Mouse (Mus musculus): ENCODE results near the gene Fcnb.

Fcnb gene

GRCm38 (mm10) chr2:28084768-28085167 lies at the start of gene Fcnb:
Fcnb (minus strand) TSS chr2:28084885.
- no peak for DNase-seq (ENCODE audit: low spot score)

DNA sequence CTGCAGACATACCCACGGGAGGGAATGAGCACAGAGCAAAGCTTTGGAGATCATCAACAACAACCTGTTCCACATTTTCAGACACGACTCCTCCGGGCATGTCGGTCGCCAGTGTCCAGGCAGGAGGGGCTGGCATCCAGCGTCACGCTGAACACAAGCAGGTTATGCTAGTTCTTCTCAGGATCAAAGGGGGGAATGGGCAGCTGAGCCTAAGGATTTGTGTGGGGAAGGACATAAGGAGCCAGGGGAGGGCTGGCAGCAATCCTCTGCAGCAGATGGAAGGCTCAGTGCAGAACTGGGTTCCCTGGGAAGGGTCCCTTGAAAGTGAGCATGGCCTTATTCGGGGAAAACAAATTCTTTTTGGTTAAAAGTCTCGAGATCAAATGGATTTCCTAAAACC lies 49.1 kb upstream of the Fcnb start:
- DNase-seq (ENCODE audit: low spot score) = no peak

- DNase-seq (ENCODE audit: low spot score) = no peak
Observed at GRCm38 (mm10) chr2:28132117-28132516, 47.4 kb upstream of the Fcnb start.

DNA sequence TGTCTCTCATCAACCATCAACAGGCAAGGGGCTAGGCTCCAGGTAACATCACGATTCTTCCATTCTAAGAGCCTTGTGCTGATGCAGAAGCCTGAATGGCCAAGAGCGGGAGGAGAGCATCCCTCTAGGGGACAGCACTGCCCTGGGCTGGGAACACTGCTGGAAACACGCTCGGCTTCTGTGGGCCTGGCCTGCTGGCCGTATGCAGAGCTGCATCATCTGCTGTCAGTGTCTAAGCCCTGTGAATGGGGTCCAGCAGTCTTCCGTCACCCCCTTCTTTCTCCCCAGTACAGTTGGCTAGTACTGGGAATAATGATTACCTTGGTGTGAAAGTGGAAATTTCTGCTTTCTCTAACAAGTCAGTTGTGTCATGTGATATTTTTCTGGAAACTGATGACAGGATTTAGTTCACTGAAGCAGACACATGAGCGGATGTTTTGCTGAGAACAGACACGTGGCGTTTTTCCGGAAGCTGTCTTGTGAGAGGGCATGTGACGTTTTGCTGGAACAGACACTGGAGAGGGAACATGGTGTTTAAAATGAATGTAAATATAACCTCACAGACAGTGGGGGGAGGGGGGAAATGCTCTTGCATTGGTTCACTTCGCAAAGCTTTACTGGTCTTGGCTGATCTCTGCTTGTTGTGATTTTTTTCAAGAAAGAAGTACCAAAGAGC lies 42.2 kb upstream of the Fcnb start:
- no peak for DNase-seq (ENCODE audit: low spot score)

DNA sequence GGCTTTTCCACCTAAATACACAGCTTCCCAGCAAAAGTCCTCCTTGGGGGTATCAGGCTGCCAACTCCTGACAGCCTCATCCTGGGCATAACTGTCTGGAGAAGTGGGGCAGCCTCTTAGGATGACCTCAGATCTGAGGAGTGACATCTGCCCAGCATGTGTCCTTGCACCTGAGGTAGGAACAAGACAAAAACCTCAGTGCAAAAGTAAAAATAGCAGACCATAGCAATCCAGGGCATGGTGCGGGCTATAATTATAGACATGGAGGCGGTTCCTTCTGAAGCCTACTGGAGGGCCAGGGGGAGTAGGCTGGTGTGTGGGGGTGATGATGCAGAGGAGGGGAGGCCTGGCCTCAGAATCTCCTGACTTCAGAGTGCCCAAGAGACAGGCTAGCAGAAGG lies 39.2 kb upstream of the Fcnb start:
- DNase-seq (ENCODE audit: low spot score) = no peak

DNA sequence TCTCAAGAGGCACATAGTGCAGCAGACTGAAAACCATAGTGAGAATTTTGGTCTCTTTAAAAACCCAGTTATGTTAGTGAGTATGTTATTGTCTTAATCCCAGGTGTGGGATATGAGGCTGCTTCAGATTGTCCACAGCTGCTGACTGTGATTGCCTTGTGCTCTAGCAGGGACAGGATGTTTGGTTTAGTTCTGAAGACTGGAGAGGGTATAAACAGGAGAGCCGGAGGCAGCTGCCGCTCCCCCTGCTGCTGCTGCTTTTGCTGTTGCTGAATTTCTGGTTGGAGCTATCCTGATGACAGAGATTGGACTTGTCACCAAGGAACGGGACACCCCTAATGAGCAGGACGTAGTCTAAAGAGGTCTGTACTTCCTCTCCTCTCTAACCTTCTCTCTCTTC lies 36.6 kb upstream of the Fcnb start:
- no peak for DNase-seq (ENCODE audit: low spot score)

DNA sequence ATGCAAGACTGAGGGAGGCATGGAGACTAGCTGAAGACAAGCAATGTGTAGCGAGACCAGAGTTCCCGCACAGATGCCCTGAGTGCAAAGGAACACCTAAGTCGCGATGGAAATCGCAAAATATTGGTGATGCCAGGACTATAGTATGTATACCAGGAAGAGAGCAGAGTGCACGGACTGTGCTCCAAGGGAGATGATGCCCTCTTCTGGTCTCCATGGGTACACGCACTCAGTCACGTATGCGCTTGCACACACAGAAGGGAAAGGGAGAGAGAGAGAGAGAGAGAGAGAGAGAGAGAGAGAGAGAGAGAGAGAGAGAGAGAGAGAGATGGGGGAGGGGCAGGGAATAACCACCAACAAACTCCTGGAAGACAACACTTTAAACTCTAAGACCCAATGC lies 35.7 kb upstream of the Fcnb start:
- DNase-seq (ENCODE audit: low spot score) = no peak

DNA sequence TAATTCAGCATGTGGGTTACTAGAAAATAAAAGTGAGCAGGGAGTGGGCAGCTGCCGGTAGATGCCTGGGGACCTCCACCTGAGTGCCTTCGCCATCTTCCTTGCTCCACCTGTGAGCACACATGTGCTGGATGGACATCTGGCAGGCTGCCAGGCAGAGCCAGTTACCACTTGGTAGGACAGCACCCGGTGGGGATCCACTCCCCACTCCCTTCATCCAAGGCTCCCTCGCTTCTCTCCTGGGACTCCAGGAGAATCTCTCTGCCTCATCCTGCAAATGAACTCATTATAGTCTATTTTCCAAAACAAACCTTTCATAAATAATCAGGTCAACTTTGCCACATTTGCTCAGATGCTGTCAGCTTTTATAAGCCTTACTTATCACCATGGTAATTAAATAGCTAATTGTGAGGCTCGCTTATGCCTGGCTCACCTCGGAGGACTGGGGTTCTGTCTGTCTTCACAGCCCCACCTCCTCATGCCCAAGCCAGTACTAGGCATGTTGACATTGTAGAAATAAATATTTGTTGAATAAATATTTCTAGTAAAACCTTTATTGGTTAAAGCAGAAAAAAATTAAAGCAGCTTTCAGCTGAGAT lies 33.9 kb upstream of the Fcnb start:
- no peak for DNase-seq (ENCODE audit: low spot score)

GRCm38 (mm10) chr2:28117490-28118308 lies 33.0 kb upstream of the Fcnb start:
- DNase-seq (ENCODE audit: low spot score) = no peak

DNA sequence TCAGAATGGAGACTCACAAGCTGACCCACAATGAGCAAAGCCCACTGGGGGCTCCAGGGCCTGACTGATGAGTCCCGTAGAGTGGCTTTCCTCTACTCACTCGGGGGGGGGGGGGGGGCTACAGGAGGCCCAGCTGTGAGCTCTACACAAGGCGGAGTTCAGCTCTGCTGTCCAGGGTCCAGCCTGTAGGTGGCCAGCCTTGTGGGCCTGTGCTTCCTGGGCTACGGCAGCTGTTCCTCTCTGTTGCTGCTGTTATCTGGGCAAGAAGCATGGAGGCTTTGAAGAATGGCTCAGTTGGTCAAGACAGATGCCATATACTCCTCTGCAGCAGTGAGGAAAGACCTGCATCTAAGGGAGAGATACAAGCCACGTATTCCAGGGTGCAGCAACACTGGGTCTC lies 24.1 kb upstream of the Fcnb start:
- DNase-seq (ENCODE audit: low spot score) = no peak

GRCm38 (mm10) chr2:28106002-28106401 lies 21.3 kb upstream of the Fcnb start:
- no peak for DNase-seq (ENCODE audit: low spot score)

GRCm38 (mm10) chr2:28103653-28104052 lies 19.0 kb upstream of the Fcnb start:
- DNase-seq (ENCODE audit: low spot score) = no peak

- peak; percentile 33 for DNase-seq (ENCODE audit: low spot score)
Observed at GRCm38 (mm10) chr2:28101892-28102291, 17.2 kb upstream of the Fcnb start.

DNA sequence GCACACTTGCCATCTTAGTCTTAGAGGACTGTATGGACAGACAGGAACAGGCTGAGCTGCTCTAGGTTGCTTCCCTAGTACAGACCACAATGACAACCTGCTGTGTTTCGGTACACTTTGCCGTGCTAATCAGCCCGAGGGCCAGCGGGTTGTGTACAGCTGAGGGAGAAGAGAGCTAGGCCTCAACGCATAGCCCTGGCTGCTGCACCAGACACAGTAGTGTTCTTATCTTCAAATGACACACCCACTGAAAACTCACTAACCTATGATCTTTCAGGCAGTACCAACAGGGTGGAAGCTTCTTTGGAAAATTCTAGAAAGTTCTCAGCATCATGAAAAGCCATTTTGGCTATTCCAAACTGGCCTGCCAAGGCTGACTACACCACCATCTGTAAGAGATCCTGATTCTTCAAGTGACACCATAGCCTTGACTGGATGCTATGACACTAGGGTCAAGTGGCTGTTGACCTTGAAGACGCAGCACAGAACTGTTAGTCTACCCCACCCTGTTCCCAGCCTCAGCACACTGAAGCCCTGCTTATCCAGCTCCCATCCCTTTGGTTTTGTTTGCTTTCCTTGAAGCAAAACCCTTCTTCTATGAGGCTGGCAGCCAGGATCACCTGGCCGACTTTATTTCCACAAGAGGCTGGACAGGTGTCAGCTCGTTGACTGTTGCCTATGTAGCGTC lies 16.3 kb upstream of the Fcnb start:
- peak; percentile 64 for DNase-seq (ENCODE audit: low spot score)

- DNase-seq (ENCODE audit: low spot score) = no peak
Observed at GRCm38 (mm10) chr2:28098547-28099505, 14.1 kb upstream of the Fcnb start.

DNA sequence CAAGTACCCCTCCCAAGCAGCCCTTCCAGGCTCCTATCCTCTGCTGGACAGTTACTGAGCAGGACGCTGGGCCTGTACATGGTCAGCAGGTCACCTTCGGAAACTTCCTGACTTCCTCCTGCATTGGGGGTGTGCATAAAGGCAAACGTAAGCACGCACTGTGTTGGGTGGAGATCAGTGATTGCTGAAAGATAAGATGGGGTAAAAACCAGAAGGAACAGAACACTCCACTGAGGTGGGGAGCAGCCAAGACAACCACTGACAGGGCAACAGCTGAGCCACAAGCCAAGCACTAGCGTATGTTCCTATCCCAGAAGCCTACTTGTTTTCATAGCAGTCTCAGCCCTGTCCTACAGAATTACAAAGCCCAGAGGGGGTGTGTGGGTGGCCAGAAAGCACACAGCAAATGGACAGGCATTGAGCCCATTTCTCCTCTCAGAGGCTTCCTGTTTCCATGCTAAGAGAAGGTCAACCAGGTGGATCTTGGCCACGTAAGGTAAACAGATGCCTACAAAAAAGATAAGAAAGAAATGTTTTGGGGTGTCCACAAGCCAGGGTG lies 12.1 kb upstream of the Fcnb start:
- DNase-seq (ENCODE audit: low spot score) = no peak

DNA sequence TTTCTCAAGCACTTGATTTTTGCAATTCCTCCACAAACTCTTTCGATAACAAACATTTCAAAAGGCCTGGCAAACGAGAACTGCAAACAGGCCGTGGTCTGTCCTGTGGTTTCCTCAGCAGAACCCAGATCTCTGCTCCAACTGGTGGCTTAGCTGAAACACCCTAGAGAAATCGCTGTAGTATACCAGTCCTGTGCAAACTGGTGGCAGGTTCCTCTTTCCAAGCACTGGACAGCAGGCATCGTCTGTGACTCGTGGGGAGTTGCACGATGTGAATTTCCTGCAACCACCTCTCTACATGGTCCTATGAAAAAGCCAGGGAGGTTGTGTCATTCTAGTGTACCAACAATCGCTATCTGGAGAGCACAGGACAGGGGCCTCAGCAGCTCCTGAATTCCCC lies 7.4 kb upstream of the Fcnb start:
- DNase-seq (ENCODE audit: low spot score) = no peak

GRCm38 (mm10) chr2:28091042-28091441 lies 6.4 kb upstream of the Fcnb start:
- DNase-seq (ENCODE audit: low spot score) = no peak

DNA sequence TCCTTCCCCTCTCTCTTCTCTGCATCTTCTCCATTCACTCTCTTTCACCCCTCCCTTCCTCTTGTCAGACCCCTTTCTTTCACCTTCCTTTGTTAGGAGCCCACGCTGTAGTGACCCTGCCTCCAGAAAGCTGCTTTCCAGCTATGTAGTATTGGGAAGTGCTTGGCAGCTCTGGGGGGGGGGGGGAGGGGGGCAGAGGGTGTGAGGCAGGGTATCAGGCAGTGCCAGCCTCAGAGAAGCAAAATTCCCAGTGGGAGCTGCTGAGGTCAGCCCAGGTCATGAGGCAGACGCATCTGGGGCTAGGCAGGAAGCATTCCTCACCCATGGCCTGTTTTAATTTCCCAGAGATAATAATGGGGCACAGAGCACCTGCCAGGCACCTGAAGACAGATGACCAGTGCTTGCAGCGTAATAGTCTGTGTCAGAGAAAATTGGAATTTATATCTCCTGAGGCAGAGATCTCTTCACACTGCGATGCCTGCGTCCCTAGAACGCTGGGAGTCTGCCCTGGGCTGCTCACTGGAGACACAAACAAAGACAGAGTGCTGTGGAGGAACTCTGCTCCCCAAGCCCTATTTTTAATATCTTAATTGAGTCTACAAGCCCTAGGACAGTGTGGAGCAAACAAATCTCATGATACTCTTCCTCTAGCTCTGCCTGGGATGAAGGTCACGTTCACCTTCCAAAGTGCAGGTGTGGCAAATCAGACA lies 5.8 kb upstream of the Fcnb start:
- no peak for DNase-seq (ENCODE audit: low spot score)

DNA sequence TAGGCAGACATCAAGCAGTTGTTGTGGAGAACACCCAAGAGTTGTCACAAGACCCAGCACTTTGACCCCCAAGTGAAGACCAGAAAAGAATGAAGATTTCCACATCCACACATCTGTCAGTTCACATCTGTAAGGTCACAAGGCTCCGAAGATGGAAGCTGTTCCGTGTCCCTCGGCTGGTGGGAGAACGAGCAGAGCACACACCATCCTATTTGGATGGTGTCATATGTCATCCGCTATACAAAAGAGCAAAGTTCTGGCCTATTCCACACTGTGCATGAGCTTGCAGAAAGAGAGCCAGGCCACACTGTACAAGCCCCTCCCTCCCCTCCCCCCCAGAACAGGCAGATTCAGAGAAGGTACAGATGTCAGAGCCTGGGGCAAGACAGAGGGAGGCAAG lies 4.4 kb upstream of the Fcnb start:
- no peak for DNase-seq (ENCODE audit: low spot score)

- DNase-seq (ENCODE audit: low spot score) = no peak
Observed at GRCm38 (mm10) chr2:28086112-28086511, 1.4 kb upstream of the Fcnb start.

All from c-Kit-positive CD71-positive TER-119-positive erythroid progenitor cells, embryonic 14.5 days (primary cell).